Mouse (Mus musculus): ENCODE data around the gene Ssh1.

DNA sequence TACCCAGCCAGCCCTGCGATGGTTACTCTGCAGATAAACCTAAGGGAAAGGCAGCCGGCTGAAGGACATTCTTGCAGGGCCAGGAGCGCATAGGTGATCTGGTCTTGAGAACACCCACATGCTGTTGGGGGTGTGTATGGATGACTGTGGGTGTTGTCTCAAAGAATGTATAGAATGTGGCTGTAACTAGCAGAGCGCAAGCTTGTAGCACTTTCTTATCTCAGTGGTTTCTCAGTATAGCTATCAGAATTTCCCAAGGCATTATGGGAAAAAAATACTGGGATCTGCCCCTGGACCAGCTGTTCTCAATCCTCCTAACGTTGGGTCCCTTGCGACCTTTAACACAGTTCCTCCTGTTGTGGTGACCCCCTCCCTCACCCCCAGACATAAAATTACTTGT is 59.8 kb downstream of the Ssh1 start:
- TF ChIP-seq POLR2A (IDR thresholded peaks at IDR 0.05; ENCODE audit: low read depth, low read length) = no peak
- no peak for TF ChIP-seq CTCF (IDR thresholded peaks at IDR 0.05; ENCODE audit: extremely low read depth, insufficient read depth, insufficient read length, insufficient replicate concordance)

Data from spleen, adult 2 months (tissue).